Mouse (Mus musculus): ENCODE data around the gene 4933402D24Rik. TPM values are rescaled to one million over a fixed set of nuclear protein-coding genes. Genes with fewer than 3 reads are reported as not detected.

4933402D24Rik gene
- polyA plus RNA-seq, 1 experiment: not detected

Other genes starting within 250 kb of the 4933402D24Rik start
- not detected in 2 replicates for gene Gm39653, start 153.3 kb downstream of the 4933402D24Rik start, polyA plus RNA-seq (2012; rRNA removed)
- gene Dytn, start 82.3 kb downstream of the 4933402D24Rik start, polyA plus RNA-seq (2012; rRNA removed): not detected in 2 replicates
- not detected in 2 replicates for gene Mdh1b, start 38.9 kb downstream of the 4933402D24Rik start, polyA plus RNA-seq (2012; rRNA removed)
- 6.0 and 6.1 TPM in 2 replicates for gene Fastkd2, start 38.7 kb downstream of the 4933402D24Rik start, polyA plus RNA-seq (2012; rRNA removed)